Mouse (Mus musculus): Measurements from ENCODE around the gene Ifna6. TPM values are rescaled to one million over a fixed set of nuclear protein-coding genes. Genes with fewer than 3 reads are reported as not detected.

The Ifna6 gene
- polyA plus RNA-seq, 1 experiment from 2014 or later: not detected

GRCm38 (mm10) chr4:88863309-88863708 lies 36.1 kb downstream of the Ifna6 start:
- Histone ChIP-seq H3K4me3 (ENCODE audit: low read depth, low read length) (no peak overlapping the region), H3K4me2 (replicated peaks; ENCODE audit: low read depth) (no peak overlapping the region), H3K4me1 (replicated peaks; ENCODE audit: control insufficient read depth, insufficient read depth) (0 out of 2 replicates have a peak, but pooled peaks cover 3% of the 10 kb centered on the region), H3K36me3 (ENCODE audit: control insufficient read depth, insufficient read depth, low read length) (no peaks in the 10 kb centered on the region), H3K27ac (replicated peaks) (no peak overlapping the region), H3K27me3 (ENCODE audit: control insufficient read depth, insufficient read depth, low read length) (no peaks in the 10 kb centered on the region), H3K9me3 (ENCODE audit: control insufficient read depth, low read length) (no peaks in the 10 kb centered on the region), H3K9ac (ENCODE audit: low read length) (no peak overlapping the region)
- 13% methylated on average over 7 of the region's 7 CpGs for WGBS
- DNase-seq (ENCODE audit: low spot score) (no peak), ATAC-seq (ENCODE audit: low FRiP score, low TSS enrichment) (no peak)
- TF ChIP-seq CTCF (IDR thresholded peaks at IDR 0.05; ENCODE audit: low read depth) (no peak), EP300 (optimal IDR thresholded peaks at IDR 0.05) (no peak)

- Histone ChIP-seq H3K36me3 (ENCODE audit: control insufficient read depth, insufficient read depth, low read length) (no peaks in the 10 kb centered on the region), H3K9ac (ENCODE audit: low read length) (no peak overlapping the region), H3K4me3 (ENCODE audit: low read depth, low read length) (no peak overlapping the region), H3K27ac (replicated peaks) (no peak overlapping the region), H3K27me3 (ENCODE audit: control insufficient read depth, insufficient read depth, low read length) (no peaks in the 10 kb centered on the region), H3K4me2 (replicated peaks; ENCODE audit: low read depth) (no peak overlapping the region), H3K9me3 (ENCODE audit: control insufficient read depth, low read length) (no peaks in the 10 kb centered on the region), H3K4me1 (replicated peaks; ENCODE audit: control insufficient read depth, insufficient read depth) (0 out of 2 replicates have a peak, but pooled peaks cover 3% of the 10 kb centered on the region)
- DNase-seq (ENCODE audit: low spot score) (no peak), ATAC-seq (ENCODE audit: low FRiP score, low TSS enrichment) (no peak)
- 63% methylated on average over 9 of the region's 9 CpGs for WGBS
- TF ChIP-seq EP300 (optimal IDR thresholded peaks at IDR 0.05) (no peak), CTCF (IDR thresholded peaks at IDR 0.05; ENCODE audit: low read depth) (no peak)
These were observed 37.4 kb downstream of the Ifna6 start for GRCm38 (mm10) chr4:88864599-88864998.

DNA sequence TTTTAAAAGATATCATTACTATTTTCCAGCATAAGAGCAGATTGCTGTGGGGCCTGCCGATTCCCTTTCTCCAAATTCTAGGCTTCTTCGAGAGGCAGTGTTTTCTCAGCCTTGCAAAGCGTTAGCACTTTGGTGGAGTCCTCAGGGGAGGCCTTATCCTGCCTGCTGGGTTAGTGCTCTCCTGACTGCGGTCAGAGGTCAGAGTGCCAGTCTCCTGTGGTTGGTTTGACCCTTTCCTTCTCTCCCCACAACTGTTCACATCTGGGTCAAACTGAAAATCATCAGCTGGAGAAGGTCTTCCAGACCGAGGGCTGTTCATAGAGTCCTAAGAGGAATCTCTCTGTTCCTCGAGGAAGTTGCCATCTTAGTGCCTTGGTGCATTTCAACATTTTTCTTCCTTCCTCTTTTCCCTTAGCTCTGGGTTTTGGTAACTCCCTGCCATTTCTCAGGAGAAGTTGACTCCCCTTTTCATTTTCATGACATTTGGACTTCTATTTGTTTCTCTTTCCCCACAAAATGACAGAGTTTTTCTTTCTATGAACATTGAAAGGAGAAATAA lies 37.9 kb downstream of the Ifna6 start:
- TF ChIP-seq CTCF (IDR thresholded peaks at IDR 0.05; ENCODE audit: low read depth) (no peak), EP300 (optimal IDR thresholded peaks at IDR 0.05) (no peak)
- DNase-seq (ENCODE audit: low spot score) (no peak), ATAC-seq (ENCODE audit: low FRiP score, low TSS enrichment) (no peak)
- WGBS: 55% methylated on average over 6 of the region's 6 CpGs
- H3K4me2 ChIP-seq (replicated peaks; ENCODE audit: low read depth): no peak overlapping the region
- no peaks in the 10 kb centered on the region for H3K9me3 ChIP-seq (ENCODE audit: control insufficient read depth, low read length)
- no peak overlapping the region for H3K9ac ChIP-seq (ENCODE audit: low read length)
- 0 out of 2 replicates have a peak, but pooled peaks cover 3% of the 10 kb centered on the region for H3K4me1 ChIP-seq (replicated peaks; ENCODE audit: control insufficient read depth, insufficient read depth)
- no peaks in the 10 kb centered on the region for H3K27me3 ChIP-seq (ENCODE audit: control insufficient read depth, insufficient read depth, low read length)
- H3K36me3 ChIP-seq (ENCODE audit: control insufficient read depth, insufficient read depth, low read length): no peaks in the 10 kb centered on the region
- H3K4me3 ChIP-seq (ENCODE audit: low read depth, low read length): no peak overlapping the region
- H3K27ac ChIP-seq (replicated peaks): no peak overlapping the region

DNA sequence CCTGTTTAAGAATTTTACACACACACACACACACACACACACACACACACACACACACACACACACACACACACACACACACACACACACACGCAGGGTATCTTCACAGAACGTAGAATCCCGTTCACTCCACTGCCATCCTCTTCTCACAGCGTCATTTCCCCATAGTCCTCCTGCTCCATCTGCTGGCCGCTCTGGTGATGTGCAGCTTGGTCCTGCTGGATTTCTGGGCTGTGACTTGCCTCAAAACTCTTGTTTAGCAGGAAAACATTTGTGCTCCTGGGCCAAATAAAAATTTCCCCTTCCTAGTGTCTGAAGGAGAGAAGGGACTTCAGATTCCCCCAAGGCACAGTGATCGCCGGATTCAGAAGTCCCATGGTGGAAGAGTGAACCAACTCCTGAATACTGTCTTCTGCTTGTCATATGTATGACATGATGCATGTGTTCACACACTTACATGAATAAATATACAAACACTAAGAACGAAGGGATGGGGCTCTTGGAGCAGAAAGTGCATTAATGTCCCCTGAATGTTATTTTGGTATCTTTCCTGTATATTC lies 40.2 kb downstream of the Ifna6 start:
- Histone ChIP-seq H3K27me3 (ENCODE audit: control insufficient read depth, insufficient read depth, low read length) (no peaks in the 10 kb centered on the region), H3K4me2 (replicated peaks; ENCODE audit: low read depth) (peak overlapping the region; percentile 80), H3K9ac (ENCODE audit: low read length) (peak overlapping the region; percentile 56; the same call in 1 of the 2 replicates), H3K27ac (replicated peaks) (no peak overlapping the region), H3K4me1 (replicated peaks; ENCODE audit: control insufficient read depth, insufficient read depth) (0 out of 2 replicates have a peak, but pooled peaks cover 3% of the 10 kb centered on the region), H3K9me3 (ENCODE audit: control insufficient read depth, low read length) (no peaks in the 10 kb centered on the region), H3K4me3 (ENCODE audit: low read depth, low read length) (peak overlapping the region; percentile 46), H3K36me3 (ENCODE audit: control insufficient read depth, insufficient read depth, low read length) (no peaks in the 10 kb centered on the region)
- DNase-seq (ENCODE audit: low spot score): peak; percentile 82
- TF ChIP-seq EP300 (optimal IDR thresholded peaks at IDR 0.05): no peak
- TF ChIP-seq CTCF (IDR thresholded peaks at IDR 0.05; ENCODE audit: low read depth): peak; percentile 95
- peak; percentile 75 for ATAC-seq (ENCODE audit: low FRiP score, low TSS enrichment)
- under 1% methylated on average over 8 of the region's 8 CpGs for WGBS

GRCm38 (mm10) chr4:88867926-88868911 lies 41.0 kb downstream of the Ifna6 start:
- Histone ChIP-seq H3K27me3 (ENCODE audit: control insufficient read depth, insufficient read depth, low read length) (no peaks in the 10 kb centered on the region), H3K9ac (ENCODE audit: low read length) (peak overlapping the region; percentile 56), H3K9me3 (ENCODE audit: control insufficient read depth, low read length) (no peaks in the 10 kb centered on the region), H3K4me3 (ENCODE audit: low read depth, low read length) (peak overlapping the region; percentile 46), H3K4me1 (replicated peaks; ENCODE audit: control insufficient read depth, insufficient read depth) (0 out of 2 replicates have a peak, but pooled peaks cover 3% of the 10 kb centered on the region), H3K36me3 (ENCODE audit: control insufficient read depth, insufficient read depth, low read length) (no peaks in the 10 kb centered on the region), H3K4me2 (replicated peaks; ENCODE audit: low read depth) (peak overlapping the region; percentile 80), H3K27ac (replicated peaks) (no peak overlapping the region)
- WGBS: 8% methylated on average over 31 of the region's 31 CpGs
- TF ChIP-seq CTCF (IDR thresholded peaks at IDR 0.05; ENCODE audit: low read depth) (no peak), EP300 (optimal IDR thresholded peaks at IDR 0.05) (no peak)
- DNase-seq (ENCODE audit: low spot score) (peak; percentile 27), ATAC-seq (ENCODE audit: low FRiP score, low TSS enrichment) (peak; percentile 53)

Measured in stomach, postnatal 0 days (tissue).